Mouse (Mus musculus) urinary bladder, postnatal 25 days (tissue): ENCODE data around the gene Ms4a4a.
"Not testable (repeated sequence)": the region's sequence is repeated elsewhere in the genome, so short reads cannot be mapped to it uniquely, and the experiment has no call there.

Source experiments
- DNase-seq: peaks from one replicate; pipeline ENCODE4 v3.0.0; 2022; ENCODE audit warnings: low spot score

The Ms4a4a gene

DNA sequence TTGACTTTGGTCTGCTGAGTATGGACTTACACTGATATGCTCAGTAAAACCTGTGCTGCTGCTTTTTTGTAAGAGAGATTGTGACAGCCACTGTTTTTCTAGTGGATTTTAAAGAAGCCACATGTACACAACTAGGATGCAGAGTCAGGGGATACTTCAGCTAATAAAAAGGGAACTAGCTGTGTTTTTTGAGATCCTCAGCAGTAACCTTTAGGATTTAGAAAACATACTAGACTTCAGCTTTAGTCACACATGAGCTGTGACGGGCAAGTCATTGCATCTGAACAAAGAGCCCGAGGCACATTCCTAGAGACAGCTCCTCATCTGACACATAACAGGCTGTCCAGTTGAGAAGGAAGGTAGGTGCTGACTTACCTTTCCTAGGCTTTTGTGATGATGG, at the start of gene Ms4a4a:
Gene Ms4a4a (plus strand): TSS at position 251 of the 400 bp plus-strand sequence.
- no peak for DNase-seq

DNA sequence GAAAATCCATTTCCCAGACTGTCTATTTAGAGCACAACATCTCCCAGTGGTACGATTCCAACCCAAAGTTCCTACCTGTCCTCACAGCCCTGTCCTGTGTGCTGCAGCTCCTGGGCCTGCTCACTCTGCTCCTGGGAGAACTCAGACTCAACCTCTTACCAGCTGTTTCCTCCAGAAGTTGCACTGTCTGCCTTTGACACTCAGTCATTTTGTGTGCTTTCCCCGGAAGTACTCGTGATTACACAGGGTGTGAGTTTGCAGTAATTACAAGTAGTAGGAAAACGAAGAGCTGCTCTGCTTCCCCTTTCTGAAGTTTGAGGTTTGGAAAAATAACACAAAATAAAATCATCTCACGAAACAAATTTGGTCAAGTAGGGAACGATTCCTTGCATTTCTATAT, 39.4 kb upstream of the Ms4a4a start, which contains the start of gene Ms4a7:
Gene Ms4a7 (minus strand): TSS at position 215 of the 400 bp plus-strand sequence.
- DNase-seq, result no peak

DNA sequence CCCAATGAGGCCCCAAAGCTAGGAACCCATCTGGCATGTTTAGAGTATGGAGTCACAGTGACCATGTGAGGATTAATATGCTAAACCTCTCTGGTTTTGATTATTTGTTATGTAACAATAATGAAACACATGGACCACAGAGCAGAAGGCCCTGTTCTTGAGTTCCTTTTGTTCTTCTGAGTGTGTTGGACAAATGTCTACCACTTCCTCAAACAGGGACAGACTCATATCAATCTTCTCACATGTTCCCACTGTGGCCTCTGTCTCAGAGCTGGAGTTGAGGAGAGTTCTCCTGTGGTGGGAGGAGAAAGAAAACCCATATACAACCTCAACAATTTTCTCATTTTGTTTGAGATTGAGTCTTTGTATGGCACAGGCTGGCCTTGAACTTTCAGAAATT, 32.2 kb upstream of the Ms4a4a start:
- DNase-seq, result no peak

DNA sequence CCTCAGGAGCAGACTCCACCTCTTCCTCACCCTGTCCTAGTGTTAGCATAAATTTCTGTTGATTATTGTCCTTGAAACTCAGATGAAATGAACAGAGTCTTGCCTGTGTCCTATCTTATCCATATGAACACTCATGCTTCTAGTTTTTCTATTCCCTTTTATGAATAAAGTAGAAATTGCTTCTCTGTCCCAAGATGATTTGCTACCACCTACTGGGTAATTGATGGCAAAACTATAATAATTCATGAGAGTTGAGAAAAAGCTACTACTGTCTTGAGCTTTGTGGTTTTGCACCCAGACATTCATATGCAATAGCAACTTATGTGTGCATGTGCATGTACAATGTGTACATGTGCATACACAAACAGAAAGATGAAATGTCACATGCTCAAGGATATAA, 31.3 kb upstream of the Ms4a4a start:
- no peak for DNase-seq

DNA sequence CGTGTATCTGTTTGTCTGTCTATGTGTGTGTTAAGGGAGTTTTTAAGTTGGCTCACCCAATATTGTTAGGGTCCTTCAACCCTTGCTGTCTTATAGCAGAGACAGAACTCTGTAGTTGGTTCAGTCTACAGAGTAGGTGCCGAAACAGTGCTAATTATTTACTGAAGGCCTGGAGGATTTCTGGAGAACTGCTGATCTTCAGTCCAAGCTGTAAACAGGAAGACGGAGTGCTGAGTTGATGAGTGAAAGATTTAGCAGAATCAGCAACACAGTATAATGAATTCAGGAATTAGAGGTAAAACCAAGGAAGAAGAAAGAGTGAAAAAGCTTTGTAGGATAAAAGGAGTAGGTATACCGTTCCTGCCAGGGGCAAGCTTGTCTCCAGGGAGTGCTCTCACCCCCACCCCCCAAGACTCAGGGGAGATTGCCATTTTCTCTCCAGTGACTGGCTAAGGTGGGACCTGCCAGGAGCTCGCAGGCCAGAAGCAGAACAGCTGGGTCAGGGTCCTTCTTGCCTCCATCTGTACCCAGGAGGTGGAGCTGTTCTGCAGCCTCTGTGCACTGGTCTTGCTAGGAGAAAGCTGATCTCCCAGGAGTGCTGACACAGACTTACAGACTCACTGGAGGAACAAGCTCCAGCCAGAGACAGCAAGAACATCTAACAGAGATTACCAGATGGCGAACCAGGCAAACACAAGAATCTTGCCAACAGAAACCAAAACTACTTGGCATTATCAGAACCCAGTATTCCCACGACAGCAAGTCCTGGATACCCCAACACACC, 25.4 kb upstream of the Ms4a4a start:
- no peak for DNase-seq

DNA sequence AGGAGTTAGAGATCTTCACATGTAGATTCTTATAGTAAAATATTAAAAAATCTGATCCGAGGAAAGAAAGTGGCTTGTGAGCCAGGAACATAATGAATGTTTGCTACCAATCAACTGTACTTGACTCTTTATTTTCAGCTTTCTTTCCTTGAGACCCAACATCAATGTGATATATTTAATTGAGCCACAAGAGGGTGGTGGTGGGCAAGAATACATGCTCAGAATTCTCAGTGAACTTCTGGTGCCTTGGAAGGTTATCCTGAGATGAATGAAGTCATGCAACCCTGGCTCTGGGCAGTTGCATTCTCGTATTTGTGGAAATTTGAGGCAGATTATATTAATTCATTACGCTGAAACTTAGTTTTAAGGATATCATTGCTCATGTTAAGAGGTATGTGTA, 23.4 kb upstream of the Ms4a4a start:
- no peak for DNase-seq

DNA sequence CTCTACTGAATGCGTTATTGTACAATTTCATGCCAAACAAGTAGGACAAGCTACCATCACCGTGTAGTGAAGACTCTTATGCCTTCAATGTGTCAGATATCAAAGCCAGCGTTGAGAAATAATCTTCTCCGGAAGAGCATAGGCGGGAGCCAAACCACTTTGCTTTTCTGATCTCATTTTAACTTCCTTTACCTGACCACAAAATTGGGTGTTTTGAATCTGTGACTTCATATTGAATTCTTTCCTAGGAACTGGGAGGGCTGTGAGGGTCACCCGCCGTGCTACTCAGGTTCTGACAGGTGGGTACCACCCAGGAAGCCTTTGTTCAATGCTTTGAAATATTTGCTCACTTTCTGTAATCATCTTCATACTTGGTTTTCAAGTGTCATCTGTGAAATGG, 19.6 kb upstream of the Ms4a4a start:
- DNase-seq, result no peak

DNA sequence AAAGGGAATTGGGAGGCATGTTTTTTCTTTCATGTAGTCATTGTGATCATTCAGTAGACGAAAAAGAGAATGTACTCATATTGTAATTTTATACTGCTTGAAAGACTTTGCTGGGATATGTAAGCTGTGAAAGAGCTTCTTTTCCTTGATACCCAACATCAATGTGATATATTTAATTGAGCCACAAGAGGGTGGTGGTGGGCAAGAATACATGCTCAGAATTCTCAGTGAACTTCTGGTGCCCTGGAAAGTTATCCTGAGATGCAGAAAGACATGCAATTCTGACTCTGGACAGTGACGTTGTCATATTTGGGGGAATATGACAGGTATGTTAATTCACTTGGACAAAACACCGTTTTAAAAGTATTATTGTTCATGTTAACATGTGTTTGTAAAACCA, 15.2 kb upstream of the Ms4a4a start:
- DNase-seq, result no peak

DNA sequence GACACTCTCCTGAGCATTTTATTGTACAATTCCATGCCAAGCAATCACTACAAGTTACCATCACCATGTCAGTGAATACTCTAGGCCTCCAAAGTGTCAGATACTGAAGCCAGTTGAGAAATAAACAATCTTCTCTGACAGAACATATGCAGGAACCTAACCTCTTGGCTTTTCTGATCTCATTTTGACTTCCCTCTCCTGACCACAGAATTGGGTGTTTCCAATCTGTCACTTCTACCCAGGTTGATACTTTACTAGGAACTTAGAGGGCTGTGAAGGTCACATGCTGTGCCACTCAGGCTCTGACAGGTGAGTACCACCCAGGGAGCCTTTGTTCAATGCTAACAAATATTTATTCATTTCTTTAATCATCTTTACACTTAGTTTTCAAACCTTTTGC, 13.3 kb upstream of the Ms4a4a start:
- DNase-seq, result no peak

DNA sequence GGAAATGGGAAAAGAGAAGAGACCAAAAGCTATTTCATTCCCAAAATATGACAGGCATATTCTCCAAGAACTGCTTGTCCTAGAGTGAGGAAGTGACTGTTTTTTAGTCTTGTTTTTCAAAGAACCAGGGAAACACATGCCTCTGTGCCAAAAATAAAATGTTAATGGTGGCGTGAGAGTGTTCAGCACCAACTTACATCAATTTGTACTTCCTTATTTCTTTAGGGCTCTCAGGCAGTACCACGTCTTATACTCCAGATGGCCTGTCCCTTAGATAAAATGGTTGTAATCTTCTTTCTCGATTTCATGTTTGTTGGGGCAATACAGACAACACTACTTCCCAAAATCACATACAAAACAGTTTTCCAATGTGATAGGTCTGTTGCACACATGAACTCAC, 7.0 kb upstream of the Ms4a4a start:
- no peak for DNase-seq

DNA sequence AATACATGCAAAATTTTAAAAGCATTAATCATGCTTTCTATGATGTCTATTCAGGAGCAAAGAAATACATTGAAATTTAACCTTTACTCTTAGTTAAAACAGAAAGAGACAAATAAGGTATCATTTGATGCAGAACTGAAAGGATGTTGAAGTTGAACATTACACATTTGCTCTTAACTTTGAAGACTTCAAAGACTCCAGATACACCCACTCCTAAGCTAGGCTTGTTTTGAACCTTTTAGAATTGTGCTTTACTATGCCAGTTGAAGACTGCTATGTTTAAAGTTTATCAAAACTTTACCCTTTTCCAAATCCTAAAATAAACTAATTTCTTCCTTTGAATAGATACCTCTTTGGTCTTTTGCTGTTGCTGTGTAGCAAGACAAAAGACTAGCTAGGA, 4.1 kb upstream of the Ms4a4a start:
- DNase-seq, result no peak

DNA sequence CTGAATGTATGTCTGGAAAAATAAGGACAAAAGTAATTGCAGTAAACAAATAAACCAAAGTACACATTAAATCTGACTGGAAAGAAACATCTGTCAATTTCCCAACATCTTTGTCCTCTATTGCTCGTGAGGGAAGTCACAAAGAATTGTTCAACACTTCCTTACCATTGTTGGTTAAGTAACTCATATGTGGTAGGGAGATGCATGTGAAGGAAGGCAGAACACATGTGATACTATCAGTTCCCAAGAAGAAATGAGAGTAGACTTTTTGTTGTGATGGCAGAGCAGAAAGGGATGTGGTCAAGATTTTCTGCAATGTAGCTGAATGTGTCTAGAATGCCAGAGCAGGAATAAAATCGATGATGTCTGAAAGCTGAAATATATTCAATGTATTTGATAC, 1.1 kb downstream of the Ms4a4a start:
- DNase-seq, result no peak

DNA sequence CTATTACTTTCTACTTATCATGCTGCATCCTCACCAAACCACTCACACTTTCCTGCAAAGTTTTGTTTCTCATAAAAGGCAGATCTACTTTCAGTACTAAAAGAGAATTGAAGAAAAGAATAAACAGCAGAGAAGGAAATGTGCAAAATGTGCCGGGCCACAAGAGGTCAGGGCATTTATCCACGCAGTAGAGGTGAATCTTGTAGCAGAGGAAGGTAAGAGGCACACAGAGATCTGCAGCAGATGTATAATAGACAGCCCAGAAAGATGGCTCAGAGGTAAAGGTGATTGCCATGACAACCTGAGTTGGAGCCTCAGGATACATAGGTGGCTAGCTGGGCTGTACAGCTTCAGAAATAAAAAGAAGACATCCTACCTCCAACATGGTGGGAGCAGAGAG, 11.8 kb downstream of the Ms4a4a start:
- no peak for DNase-seq

DNA sequence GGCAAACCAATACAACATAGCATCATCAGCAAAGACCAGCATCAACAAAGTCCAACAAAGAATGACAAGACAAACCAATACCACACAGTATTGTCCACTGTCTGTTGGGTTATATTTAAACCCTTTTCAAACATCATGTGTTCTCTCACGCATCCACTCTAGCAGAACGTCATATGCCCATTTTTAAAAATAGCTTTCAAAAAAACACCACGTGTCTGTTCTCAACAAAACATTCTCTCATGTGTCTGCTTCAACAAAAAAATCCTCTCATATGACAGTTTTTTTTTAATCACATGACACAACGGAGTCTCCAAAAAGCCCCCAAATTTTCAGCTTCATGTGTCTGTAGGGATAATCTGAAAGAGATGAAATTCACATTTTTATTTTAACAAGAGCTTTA, 12.4 kb downstream of the Ms4a4a start:
- no peak for DNase-seq

DNA sequence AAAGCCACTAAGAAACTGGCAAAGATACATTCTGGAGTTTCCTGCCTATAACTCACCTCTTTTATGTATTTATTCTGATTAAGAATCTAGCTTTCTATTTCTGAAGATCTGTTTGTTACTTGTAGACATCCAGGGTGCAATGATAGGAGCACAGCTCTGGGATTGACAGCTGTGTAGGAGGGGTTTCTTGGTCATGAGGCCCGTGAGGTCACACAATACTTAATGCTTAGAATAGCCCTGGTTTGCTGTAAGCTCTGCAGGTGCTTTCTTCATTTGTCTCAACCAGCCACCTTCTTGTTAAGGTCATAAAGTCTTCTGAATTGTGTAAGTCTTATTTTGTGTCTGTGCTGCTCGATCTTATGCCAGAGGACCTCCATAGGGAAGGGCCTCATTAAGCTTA, 13.6 kb downstream of the Ms4a4a start:
- no peak for DNase-seq

DNA sequence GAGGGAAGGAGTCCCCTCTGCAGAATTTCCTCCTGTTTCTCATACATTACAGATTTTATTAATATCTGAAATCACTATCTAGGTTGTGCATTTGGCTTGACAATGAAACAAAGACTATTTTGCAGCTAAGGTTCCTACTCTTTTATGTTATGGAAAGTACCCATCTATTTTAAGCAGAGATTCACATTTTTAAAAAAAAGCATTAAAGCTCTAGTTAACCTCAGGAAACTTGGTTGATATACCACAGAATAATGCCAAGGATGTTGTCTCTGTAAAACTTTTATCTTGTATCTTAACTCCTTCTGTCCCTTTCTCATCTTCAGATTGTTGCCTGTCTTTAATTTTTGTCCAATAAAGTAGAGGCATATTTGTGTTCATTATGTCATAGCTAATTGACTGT, 20.4 kb downstream of the Ms4a4a start:
- no peak for DNase-seq

DNA sequence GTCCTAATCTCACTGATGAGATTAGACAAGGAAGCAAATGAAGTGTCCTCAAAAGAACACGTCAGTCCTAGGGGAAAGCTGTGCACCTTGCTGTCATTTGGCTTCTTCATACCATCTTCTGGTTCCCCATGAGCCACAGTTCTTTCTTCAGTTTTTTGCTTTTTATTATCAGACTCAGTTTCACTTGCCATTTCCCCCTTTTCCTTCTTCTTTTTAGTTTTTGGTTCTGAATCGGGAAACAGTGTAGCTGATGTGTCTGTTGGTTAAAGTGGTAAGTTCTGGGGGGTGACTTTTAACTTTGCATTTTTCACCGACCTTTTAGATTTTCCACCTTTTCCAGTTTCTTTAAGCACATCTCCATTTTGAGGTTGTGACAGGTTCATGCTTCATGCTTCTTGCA, 29.2 kb downstream of the Ms4a4a start, which contains the start of gene Ms4a4c:
Gene Ms4a4c (plus strand): TSS at position 244 of the 400 bp plus-strand sequence.
- DNase-seq, result no peak

DNA sequence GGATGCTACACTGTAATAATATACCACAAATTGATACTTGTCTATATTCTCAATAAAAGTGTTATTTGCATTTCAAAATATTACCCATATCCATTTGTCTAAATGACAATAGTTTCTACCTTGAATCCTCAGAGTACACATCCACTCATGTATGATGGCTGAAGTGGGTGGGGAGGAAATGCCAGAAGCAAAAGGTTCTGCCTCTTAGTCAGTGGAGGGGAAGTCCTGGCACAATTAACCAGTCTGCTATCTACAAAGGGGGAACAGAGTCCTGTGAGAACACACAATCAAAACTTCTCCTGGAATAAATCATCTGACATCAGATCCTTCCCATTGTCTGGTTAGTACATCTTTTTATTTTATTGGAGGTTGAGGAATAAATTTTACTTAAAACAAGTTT, 32.1 kb downstream of the Ms4a4a start:
- DNase-seq, result no peak

DNA sequence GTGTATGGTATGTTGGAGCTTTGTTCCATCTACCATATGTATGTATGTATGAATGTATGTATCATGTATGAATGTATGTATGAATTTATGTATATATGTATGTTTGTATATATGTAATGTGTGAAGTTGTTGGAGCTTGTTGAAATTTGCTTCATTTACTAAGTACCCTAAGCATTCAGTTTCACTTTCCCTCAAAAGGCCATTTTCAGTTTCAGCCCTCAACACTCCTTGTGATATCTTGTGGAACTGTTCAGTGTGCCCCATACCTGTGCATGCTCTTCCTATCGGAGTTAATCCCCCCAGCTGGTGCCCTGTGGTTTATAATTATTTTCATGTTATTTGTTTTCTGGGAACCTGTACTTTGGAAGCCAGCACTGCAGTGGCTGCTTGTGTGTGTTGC, 33.3 kb downstream of the Ms4a4a start:
- DNase-seq, result no peak

DNA sequence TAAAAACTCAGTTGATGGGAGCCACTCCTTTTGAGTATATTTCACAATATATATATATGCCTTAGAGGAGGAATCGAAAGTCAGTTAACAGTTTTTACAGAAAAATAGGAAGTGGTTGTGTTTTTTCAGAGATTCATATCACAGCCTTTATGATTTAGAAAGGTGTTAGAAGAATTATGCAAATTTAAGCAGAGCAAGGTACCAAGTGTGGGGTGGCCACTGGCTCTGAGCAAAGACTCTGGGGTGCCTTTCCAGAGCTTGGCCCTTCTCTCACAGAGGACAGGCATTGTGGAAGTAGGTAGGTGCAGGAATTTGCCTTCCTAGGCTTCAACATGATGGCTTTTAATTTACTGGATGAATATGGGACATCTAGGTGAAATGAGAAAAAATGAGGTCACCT, 36.3 kb downstream of the Ms4a4a start:
- no peak for DNase-seq

DNA sequence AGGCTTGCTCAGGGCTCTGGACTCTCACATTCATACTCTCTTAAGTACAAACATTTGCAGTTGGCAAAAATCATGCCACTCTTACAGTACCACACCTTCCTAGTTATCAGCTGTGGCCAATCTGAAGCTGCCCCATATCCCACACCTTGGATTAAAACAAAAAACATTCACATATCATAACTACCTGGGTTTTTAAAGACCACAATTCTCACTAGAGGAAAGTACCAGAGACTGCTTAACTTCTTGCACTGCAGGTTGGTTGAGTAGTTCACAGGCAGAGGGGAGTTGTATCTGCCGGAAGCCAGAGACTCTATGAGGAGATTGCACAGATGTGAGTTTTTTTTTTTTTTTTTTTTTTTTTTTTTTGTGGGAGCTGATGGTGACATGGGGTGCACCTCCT, 38.8 kb downstream of the Ms4a4a start:
- no peak for DNase-seq

DNA sequence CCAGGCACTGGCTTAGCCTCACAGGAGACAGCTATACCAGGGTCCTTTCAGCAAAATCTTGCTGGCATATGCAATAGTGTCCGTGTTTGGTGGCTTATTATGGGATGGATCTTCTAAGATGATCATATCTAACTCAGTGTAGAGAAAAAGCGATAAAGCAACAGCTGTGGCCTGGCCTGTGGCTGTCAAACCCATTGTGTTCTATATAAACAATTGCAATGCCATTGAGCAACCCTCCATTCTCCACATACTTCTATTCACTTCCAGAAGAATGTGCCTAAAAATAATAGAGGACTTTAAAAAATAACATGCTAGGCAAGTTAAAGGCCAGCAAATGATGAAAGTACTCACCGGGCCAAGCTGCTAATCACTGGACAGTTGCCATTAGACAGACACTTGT, 40.3 kb downstream of the Ms4a4a start:
- DNase-seq, result no peak

DNA sequence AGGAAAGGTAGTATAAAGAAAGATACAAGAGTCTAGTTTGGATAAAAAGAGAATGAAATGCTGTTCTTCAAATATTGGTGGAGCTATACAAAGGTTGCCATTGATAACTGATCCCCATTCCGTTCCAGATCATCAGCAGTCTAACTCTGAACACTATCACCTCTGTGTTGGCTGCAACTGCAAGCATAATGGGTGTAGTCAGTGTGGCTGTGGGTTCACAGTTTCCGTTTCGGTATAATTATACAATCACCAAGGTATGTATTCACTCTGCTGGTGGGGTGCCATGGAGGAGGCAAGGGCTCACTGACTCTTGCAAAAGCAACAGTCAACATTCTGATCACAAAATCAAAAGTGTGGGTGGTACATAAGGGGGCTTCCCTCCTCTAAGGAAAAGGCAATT, 43.5 kb downstream of the Ms4a4a start:
- DNase-seq, result not testable (repeated sequence)

DNA sequence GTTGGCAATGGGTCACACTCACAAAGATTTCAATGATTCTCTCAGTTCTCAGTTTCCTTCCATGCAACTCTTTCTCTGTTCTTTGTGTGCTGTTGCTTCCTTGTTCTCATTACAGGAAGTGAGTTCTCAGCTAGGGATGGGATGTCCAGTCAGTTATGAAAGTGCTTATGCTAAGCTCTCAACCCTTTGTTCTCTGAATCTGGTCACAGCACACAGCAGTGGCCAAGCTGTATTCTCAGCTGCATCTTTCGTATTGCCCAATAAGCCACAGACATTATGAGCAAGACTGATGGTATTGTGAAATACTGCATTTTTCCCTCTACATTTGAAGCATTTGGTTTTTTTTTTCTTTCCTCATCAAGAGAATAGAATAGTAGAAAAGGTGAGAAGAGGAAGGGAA, 55.9 kb downstream of the Ms4a4a start:
- not testable (repeated sequence) for DNase-seq
